Mouse (Mus musculus): ENCODE results near the gene Prcc. TPM values are rescaled to one million over a fixed set of nuclear protein-coding genes. Genes with fewer than 3 reads are reported as not detected.
"Not testable (repeated sequence)": the region's sequence is repeated elsewhere in the genome, so short reads cannot be mapped to it uniquely, and the experiment has no call there.

Gene Prcc
- polyA plus RNA-seq, 1 experiment from 2014 or later: 16.1 TPM

DNA sequence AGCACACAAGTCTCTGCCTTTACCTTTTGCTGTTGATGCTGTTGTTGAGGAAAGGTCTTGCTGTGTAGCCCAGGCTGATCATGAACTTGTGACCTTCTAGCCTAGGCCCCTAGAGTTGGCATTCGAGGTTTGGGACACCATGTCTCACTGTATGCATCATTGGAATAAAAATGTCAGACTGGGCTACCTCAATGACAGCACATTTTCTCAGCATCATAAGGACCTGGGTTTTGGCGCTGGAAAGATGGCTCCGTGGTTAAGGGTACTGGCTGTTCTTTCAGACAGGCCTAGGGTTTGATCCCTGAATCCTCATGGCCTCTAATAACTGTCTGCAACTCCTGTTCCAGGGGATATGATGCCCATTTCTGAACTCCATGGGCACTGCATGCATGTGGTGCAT, 14.4 kb upstream of the Prcc start:
- WGBS: 81% methylated on average over 3 of the region's 3 CpGs
- DNase-seq (ENCODE audit: low spot score): no peak
- ATAC-seq: no peak

GRCm38 (mm10) chr3:87899266-87899665, 13.9 kb upstream of the Prcc start:
- Histone ChIP-seq H3K4me1 (ENCODE audit: control insufficient read depth, insufficient read depth, low read length) (no peaks in the 10 kb centered on the region), H3K9me3 (replicated peaks; ENCODE audit: control insufficient read depth, low read length) (no peaks in the 10 kb centered on the region), H3K9ac (ENCODE audit: low read length) (no peak overlapping the region), H3K36me3 (ENCODE audit: control insufficient read depth, insufficient read depth, low read length) (no peaks in the 10 kb centered on the region), H3K27me3 (replicated peaks; ENCODE audit: control insufficient read depth, insufficient read depth, low read length) (no peaks in the 10 kb centered on the region), H3K4me2 (ENCODE audit: low read length) (no peak overlapping the region), H3K4me3 (ENCODE audit: low read depth, low read length) (no peak overlapping the region), H3K27ac (ENCODE audit: low read depth, low read length) (no peak overlapping the region)
- WGBS: 70% methylated on average over 3 of the region's 3 CpGs
- DNase-seq (ENCODE audit: low spot score) (no peak), ATAC-seq (no peak)

More for the DNA sequence above, 14.4 kb upstream of the Prcc start:
- no peak overlapping the region for H3K27ac ChIP-seq (ENCODE audit: low read depth, low read length)
- H3K36me3 ChIP-seq (ENCODE audit: control insufficient read depth, insufficient read depth, low read length): no peaks in the 10 kb centered on the region
- H3K4me2 ChIP-seq (ENCODE audit: low read length): no peak overlapping the region
- no peak overlapping the region for H3K4me3 ChIP-seq (ENCODE audit: low read depth, low read length)
- no peaks in the 10 kb centered on the region for H3K4me1 ChIP-seq (ENCODE audit: control insufficient read depth, insufficient read depth, low read length)
- no peaks in the 10 kb centered on the region for H3K9me3 ChIP-seq (replicated peaks; ENCODE audit: control insufficient read depth, low read length)
- no peaks in the 10 kb centered on the region for H3K27me3 ChIP-seq (replicated peaks; ENCODE audit: control insufficient read depth, insufficient read depth, low read length)
- H3K9ac ChIP-seq (ENCODE audit: low read length): no peak overlapping the region

GRCm38 (mm10) chr3:87893367-87893905, 8.0 kb upstream of the Prcc start:
- Histone ChIP-seq H3K9ac (ENCODE audit: low read length) (no peak overlapping the region), H3K4me2 (ENCODE audit: low read length) (no peak overlapping the region), H3K4me3 (ENCODE audit: low read depth, low read length) (no peak overlapping the region), H3K27ac (ENCODE audit: low read depth, low read length) (no peak overlapping the region), H3K4me1 (ENCODE audit: control insufficient read depth, insufficient read depth, low read length) (no peaks in the 10 kb centered on the region), H3K27me3 (replicated peaks; ENCODE audit: control insufficient read depth, insufficient read depth, low read length) (no peaks in the 10 kb centered on the region), H3K36me3 (ENCODE audit: control insufficient read depth, insufficient read depth, low read length) (no peaks in the 10 kb centered on the region), H3K9me3 (replicated peaks; ENCODE audit: control insufficient read depth, low read length) (no peaks in the 10 kb centered on the region)
- 68% methylated on average over 3 of the region's 3 CpGs for WGBS
- DNase-seq (ENCODE audit: low spot score) (no peak), ATAC-seq (no peak)

DNA sequence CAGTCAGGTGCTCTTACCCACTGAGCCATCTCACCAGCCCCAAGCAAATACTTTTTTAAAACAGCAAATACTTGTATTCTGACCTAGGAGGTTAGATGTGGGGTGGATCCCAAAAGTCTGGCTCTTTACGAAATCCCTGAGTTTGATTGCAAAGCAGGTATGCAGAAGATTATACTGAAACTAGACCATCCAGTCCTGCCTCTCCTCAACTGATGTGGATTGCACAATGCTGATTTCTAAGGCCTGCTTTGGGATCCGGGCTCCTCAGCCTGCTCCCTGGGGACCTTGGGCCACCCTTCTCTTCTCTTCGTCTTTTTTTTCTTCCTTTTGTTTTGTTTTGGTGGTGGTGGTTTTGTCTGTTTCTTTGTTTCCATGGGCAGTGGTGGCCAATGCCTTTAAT, 6.1 kb upstream of the Prcc start:
- Histone ChIP-seq H3K27me3 (replicated peaks; ENCODE audit: control insufficient read depth, insufficient read depth, low read length) (no peaks in the 10 kb centered on the region), H3K4me2 (ENCODE audit: low read length) (no peak overlapping the region), H3K9ac (ENCODE audit: low read length) (no peak overlapping the region), H3K27ac (ENCODE audit: low read depth, low read length) (no peak overlapping the region), H3K9me3 (replicated peaks; ENCODE audit: control insufficient read depth, low read length) (no peaks in the 10 kb centered on the region), H3K4me3 (ENCODE audit: low read depth, low read length) (no peak overlapping the region), H3K36me3 (ENCODE audit: control insufficient read depth, insufficient read depth, low read length) (no peaks in the 10 kb centered on the region), H3K4me1 (ENCODE audit: control insufficient read depth, insufficient read depth, low read length) (no peaks in the 10 kb centered on the region)
- ATAC-seq (no peak), DNase-seq (ENCODE audit: low spot score) (no peak)
- 43% methylated on average over 3 of the region's 3 CpGs for WGBS

DNA sequence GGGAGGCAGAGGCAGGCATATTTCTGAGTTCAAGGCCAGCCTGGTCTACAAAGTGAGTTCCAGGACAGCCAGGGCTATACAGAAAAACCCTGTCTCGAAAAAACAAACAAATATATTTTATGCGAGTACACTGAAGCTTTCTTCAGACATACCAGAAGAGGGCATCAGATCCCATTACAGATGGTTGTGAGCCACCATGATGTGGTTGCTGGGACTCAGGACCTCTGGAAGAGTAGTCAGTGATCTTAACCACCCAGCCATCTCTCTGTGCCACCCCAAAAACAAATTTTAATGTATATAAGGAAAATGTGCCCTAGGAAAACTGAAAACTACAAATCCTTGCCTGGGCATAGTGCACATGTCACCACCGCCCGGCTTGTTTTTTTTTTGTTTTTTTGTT, 2.0 kb upstream of the Prcc start:
- not testable (repeated sequence) for ATAC-seq; H3K4me3 ChIP-seq (ENCODE audit: low read depth, low read length); H3K9ac ChIP-seq (ENCODE audit: low read length); H3K36me3 ChIP-seq (ENCODE audit: control insufficient read depth, insufficient read depth, low read length); DNase-seq (ENCODE audit: low spot score); H3K4me2 ChIP-seq (ENCODE audit: low read length); H3K27me3 ChIP-seq (replicated peaks; ENCODE audit: control insufficient read depth, insufficient read depth, low read length); H3K9me3 ChIP-seq (replicated peaks; ENCODE audit: control insufficient read depth, low read length); H3K27ac ChIP-seq (ENCODE audit: low read depth, low read length)
- peaks cover 17% of the 10 kb centered on the region for H3K4me1 ChIP-seq (ENCODE audit: control insufficient read depth, insufficient read depth, low read length)
- WGBS: 80% methylated on average over 4 of the region's 4 CpGs

GRCm38 (mm10) chr3:87886416-87886815, 1.0 kb upstream of the Prcc start:
- no peaks in the 10 kb centered on the region for H3K27me3 ChIP-seq (replicated peaks; ENCODE audit: control insufficient read depth, insufficient read depth, low read length)
- H3K9ac ChIP-seq (ENCODE audit: low read length): no peak overlapping the region
- H3K4me1 ChIP-seq (ENCODE audit: control insufficient read depth, insufficient read depth, low read length): peaks cover 18% of the 10 kb centered on the region
- H3K4me2 ChIP-seq (ENCODE audit: low read length): peak overlapping the region; percentile 46
- peak overlapping the region; percentile 93; the same call in 1 of the 2 replicates for H3K4me3 ChIP-seq (ENCODE audit: low read depth, low read length)
- no peaks in the 10 kb centered on the region for H3K36me3 ChIP-seq (ENCODE audit: control insufficient read depth, insufficient read depth, low read length)
- no peak for DNase-seq (ENCODE audit: low spot score)
- ATAC-seq: no peak
- H3K27ac ChIP-seq (ENCODE audit: low read depth, low read length): no peak overlapping the region
- no peaks in the 10 kb centered on the region for H3K9me3 ChIP-seq (replicated peaks; ENCODE audit: control insufficient read depth, low read length)
- WGBS: 83% methylated on average over 6 of the region's 6 CpGs

DNA sequence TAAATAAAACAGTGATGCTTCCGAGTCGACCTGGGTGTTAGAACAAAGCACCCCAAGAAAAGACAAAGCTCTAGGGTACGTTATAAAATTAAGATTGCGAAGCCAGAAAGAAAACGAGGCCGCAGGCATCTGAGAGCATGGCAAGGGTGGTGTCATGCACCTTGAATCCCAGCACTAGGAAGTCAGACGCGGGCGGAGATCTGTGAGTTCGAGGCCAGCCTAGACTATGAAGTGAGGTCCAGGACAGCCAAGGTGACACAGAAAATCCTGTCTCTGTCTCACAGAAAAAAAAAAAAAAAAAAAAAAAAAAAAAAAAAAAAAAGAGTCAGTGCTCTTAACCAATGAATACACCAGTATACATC, 577 bp upstream of the Prcc start:
- DNase-seq (ENCODE audit: low spot score) (no peak), ATAC-seq (no peak; the same call in 1 of the 2 replicates)
- peak overlapping the region; percentile 26; the same call in 1 of the 2 replicates for H3K9ac ChIP-seq (ENCODE audit: low read length)
- 0 out of 2 replicates have a peak, but pooled peaks cover 4% of the 10 kb centered on the region for H3K36me3 ChIP-seq (ENCODE audit: control insufficient read depth, insufficient read depth, low read length)
- no peaks in the 10 kb centered on the region for H3K9me3 ChIP-seq (replicated peaks; ENCODE audit: control insufficient read depth, low read length)
- H3K4me3 ChIP-seq (ENCODE audit: low read depth, low read length): peak overlapping the region; percentile 93
- H3K27me3 ChIP-seq (replicated peaks; ENCODE audit: control insufficient read depth, insufficient read depth, low read length): no peaks in the 10 kb centered on the region
- H3K27ac ChIP-seq (ENCODE audit: low read depth, low read length): no peak overlapping the region
- peak overlapping the region; percentile 46 for H3K4me2 ChIP-seq (ENCODE audit: low read length)
- WGBS: 13% methylated on average over 10 of the region's 10 CpGs
- peaks cover 18% of the 10 kb centered on the region for H3K4me1 ChIP-seq (ENCODE audit: control insufficient read depth, insufficient read depth, low read length)

- Histone ChIP-seq H3K36me3 (ENCODE audit: control insufficient read depth, insufficient read depth, low read length) (peaks cover 11% of the 10 kb centered on the region), H3K9ac (ENCODE audit: low read length) (peak overlapping the region; percentile 96), H3K9me3 (replicated peaks; ENCODE audit: control insufficient read depth, low read length) (no peaks in the 10 kb centered on the region), H3K27me3 (replicated peaks; ENCODE audit: control insufficient read depth, insufficient read depth, low read length) (no peaks in the 10 kb centered on the region), H3K4me3 (ENCODE audit: low read depth, low read length) (peak overlapping the region; percentile 93), H3K4me2 (ENCODE audit: low read length) (peak overlapping the region; percentile 80), H3K27ac (ENCODE audit: low read depth, low read length) (peak overlapping the region; percentile 66; the same call in 1 of the 2 replicates), H3K4me1 (ENCODE audit: control insufficient read depth, insufficient read depth, low read length) (peaks cover 18% of the 10 kb centered on the region)
- DNase-seq (ENCODE audit: low spot score): peak; percentile 25
- peak; percentile 2; the same call in 1 of the 2 replicates for ATAC-seq
- 0% methylated on average over 25 of the region's 28 CpGs for WGBS
Measured at GRCm38 (mm10) chr3:87884708-87885251, 628 bp downstream of the Prcc start.

DNA sequence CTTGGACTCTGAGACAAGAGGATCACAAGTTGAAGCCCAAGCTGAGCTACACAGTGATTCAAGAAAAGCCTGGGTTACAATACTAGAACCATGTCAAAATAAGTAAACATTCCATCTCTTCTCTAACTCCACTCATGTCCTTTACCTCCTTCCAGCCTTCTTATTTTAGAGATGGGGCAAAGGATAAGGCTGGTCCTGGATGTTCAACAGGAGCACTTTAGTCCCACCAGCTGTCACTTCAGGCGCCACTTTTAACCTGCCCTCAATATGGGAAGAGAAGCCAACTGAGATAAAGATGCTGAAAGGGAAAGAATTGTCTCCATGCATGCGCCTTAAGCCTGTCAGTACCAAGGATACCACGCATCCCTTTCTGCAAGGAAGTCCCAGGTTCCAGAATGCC, 1.1 kb downstream of the Prcc start:
- Histone ChIP-seq H3K27me3 (replicated peaks; ENCODE audit: control insufficient read depth, insufficient read depth, low read length) (no peaks in the 10 kb centered on the region), H3K9ac (ENCODE audit: low read length) (peak overlapping the region; percentile 96), H3K4me2 (ENCODE audit: low read length) (peak overlapping the region; percentile 80), H3K4me3 (ENCODE audit: low read depth, low read length) (peak overlapping the region; percentile 93), H3K4me1 (ENCODE audit: control insufficient read depth, insufficient read depth, low read length) (peaks cover 18% of the 10 kb centered on the region), H3K27ac (ENCODE audit: low read depth, low read length) (peak overlapping the region; percentile 9; the same call in 1 of the 2 replicates), H3K9me3 (replicated peaks; ENCODE audit: control insufficient read depth, low read length) (no peaks in the 10 kb centered on the region), H3K36me3 (ENCODE audit: control insufficient read depth, insufficient read depth, low read length) (peaks cover 11% of the 10 kb centered on the region)
- 3% methylated on average over 3 of the region's 3 CpGs for WGBS
- ATAC-seq (no peak), DNase-seq (ENCODE audit: low spot score) (no peak)

Data from forebrain, embryonic 14.5 days (tissue).